Mouse (Mus musculus) kidney, embryonic 14.5 days (tissue): ENCODE measurements around the gene Cdkl3. TPM values are rescaled to one million over a fixed set of nuclear protein-coding genes. Genes with fewer than 3 reads are reported as not detected.

Source experiments
- ATAC-seq: fragments of 200-750 bp; cut with Nextera tagmentation; 2 replicates; pipeline ENCODE4 v1.8.0; 2017; ENCODE audit warnings: moderate number of reproducible peaks, mild to moderate bottlenecking, moderate TSS enrichment, moderate library complexity; ENCODE audit not compliant: low FRiP score, low TSS enrichment
- H3K27ac ChIP-seq: fragments of 300-500 bp; sonication (generic); 2 replicates; pipeline ENCODE4 v1.5.1; 2014; ENCODE audit warnings: low read depth, mild to moderate bottlenecking, low read length, moderate library complexity, mixed read lengths
- H3K27me3 ChIP-seq: fragments of 300-500 bp; sonication (generic); 2 replicates; pipeline ENCODE4 v1.6.1; 2014; ENCODE audit warnings: mild to moderate bottlenecking, low read length; ENCODE audit not compliant: control insufficient read depth, insufficient read depth
- H3K36me3 ChIP-seq: fragments of 300-500 bp; sonication (generic); 2 replicates; pipeline ENCODE4 v1.6.1; 2014; ENCODE audit warnings: low read length, mixed read lengths; ENCODE audit not compliant: control insufficient read depth, insufficient read depth
- H3K4me1 ChIP-seq: fragments of 300-500 bp; sonication (generic); 2 replicates; pipeline ENCODE4 v1.6.1; 2014; ENCODE audit warnings: low read length, mixed read lengths; ENCODE audit not compliant: control insufficient read depth, insufficient read depth
- H3K4me2 ChIP-seq: fragments of 300-500 bp; sonication (generic); replicated peaks from 2 replicates; pipeline ENCODE4 v1.6.1; 2014; ENCODE audit warnings: low read depth, mild to moderate bottlenecking, low read length
- H3K4me3 ChIP-seq: fragments of 300-500 bp; sonication (generic); 2 replicates; pipeline ENCODE4 v1.5.1; 2014; ENCODE audit warnings: mild to moderate bottlenecking, low read length
- H3K9ac ChIP-seq: fragments of 300-500 bp; sonication (generic); 2 replicates; pipeline ENCODE4 v1.6.1; 2014; ENCODE audit warnings: low read depth, mild to moderate bottlenecking, low read length, moderate library complexity
- H3K9me3 ChIP-seq: fragments of 300-500 bp; sonication (generic); 2 replicates; pipeline ENCODE4 v1.6.1; 2016; ENCODE audit warnings: low read length; ENCODE audit not compliant: control insufficient read depth
- WGBS: fragments of 180-500 bp; shearing (Covaris S2); extraction: QIAGEN DNeasy Blood & Tissue Kit; methylation state at CpG from one replicate; pipeline ENCODE4 v1.1.7; 2014; 5-methylcytosine and 5-hydroxymethylcytosine counted together
- polyA plus RNA-seq: library from polyadenylated mRNA; unstranded; fragments of >200 nt; fragmentation: Nextera tagmentation; extraction: Ambion mirVana; gene quantifications from 2 replicates; pipeline ENCODE4 v1.2.1, GENCODE M21; 2014

The Cdkl3 gene
- polyA plus RNA-seq, 1 experiment from 2014 or later, result 9.7 TPM

GRCm38 (mm10) chr11:52037659-52038058 lies 33.6 kb downstream of the Cdkl3 start:
- Histone ChIP-seq H3K4me1 (no peaks in the 10 kb centered on the region), H3K9ac (no peak overlapping the region), H3K27ac (no peak overlapping the region), H3K4me2 (no peak overlapping the region), H3K4me3 (no peak overlapping the region), H3K9me3 (no peaks in the 10 kb centered on the region), H3K27me3 (no peaks in the 10 kb centered on the region), H3K36me3 (no peaks in the 10 kb centered on the region)
- ATAC-seq, result no peak
- WGBS, result 80% methylated on average over 3 of the region's 3 CpGs

DNA sequence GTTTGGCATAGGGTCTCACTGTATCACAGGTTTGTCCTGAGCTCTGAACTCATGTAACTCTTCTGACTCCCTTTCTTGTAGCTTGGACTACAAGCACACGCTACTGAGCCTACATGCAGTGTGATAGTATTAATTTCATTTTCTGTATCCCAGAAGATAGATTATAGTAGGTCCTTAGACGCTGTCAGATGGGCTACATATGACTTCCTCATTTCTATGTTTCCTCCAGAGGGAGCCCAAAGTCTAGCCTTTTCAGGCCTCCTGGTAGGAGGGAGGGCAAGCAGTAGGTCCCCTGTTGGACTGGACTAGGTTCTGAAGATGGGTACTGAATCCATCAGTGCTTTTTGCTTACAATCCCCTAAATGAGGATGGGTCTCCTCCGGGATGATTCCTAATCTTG lies 39.2 kb downstream of the Cdkl3 start:
- H3K9me3 ChIP-seq, result no peaks in the 10 kb centered on the region

GRCm38 (mm10) chr11:52044156-52044555 lies 40.1 kb downstream of the Cdkl3 start:
- no peaks in the 10 kb centered on the region for H3K27me3 ChIP-seq
- no peak overlapping the region for H3K9ac ChIP-seq

More for the DNA sequence above, 39.2 kb downstream of the Cdkl3 start:
- no peak overlapping the region for H3K9ac ChIP-seq
- no peaks in the 10 kb centered on the region for H3K27me3 ChIP-seq
- no peaks in the 10 kb centered on the region for H3K4me1 ChIP-seq
- H3K36me3 ChIP-seq, result no peaks in the 10 kb centered on the region
- H3K4me2 ChIP-seq, result no peak overlapping the region
- H3K27ac ChIP-seq, result no peak overlapping the region
- no peak overlapping the region for H3K4me3 ChIP-seq
- no peak for ATAC-seq
- WGBS, result 89% methylated on average over 3 of the region's 3 CpGs

GRCm38 (mm10) chr11:52046446-52047165 lies 42.6 kb downstream of the Cdkl3 start:
- Histone ChIP-seq H3K27me3 (no peaks in the 10 kb centered on the region), H3K4me2 (no peak overlapping the region), H3K4me3 (no peak overlapping the region), H3K4me1 (no peaks in the 10 kb centered on the region), H3K27ac (no peak overlapping the region), H3K9ac (no peak overlapping the region), H3K36me3 (no peaks in the 10 kb centered on the region), H3K9me3 (no peaks in the 10 kb centered on the region)
- WGBS, result 35% methylated on average over 4 of the region's 4 CpGs
- ATAC-seq, result no peak

More at GRCm38 (mm10) chr11:52044156-52044555, 40.1 kb downstream of the Cdkl3 start:
- Histone ChIP-seq H3K4me2 (no peak overlapping the region), H3K9me3 (no peaks in the 10 kb centered on the region), H3K36me3 (no peaks in the 10 kb centered on the region), H3K4me1 (no peaks in the 10 kb centered on the region), H3K27ac (no peak overlapping the region), H3K4me3 (no peak overlapping the region)
- ATAC-seq, result no peak

DNA sequence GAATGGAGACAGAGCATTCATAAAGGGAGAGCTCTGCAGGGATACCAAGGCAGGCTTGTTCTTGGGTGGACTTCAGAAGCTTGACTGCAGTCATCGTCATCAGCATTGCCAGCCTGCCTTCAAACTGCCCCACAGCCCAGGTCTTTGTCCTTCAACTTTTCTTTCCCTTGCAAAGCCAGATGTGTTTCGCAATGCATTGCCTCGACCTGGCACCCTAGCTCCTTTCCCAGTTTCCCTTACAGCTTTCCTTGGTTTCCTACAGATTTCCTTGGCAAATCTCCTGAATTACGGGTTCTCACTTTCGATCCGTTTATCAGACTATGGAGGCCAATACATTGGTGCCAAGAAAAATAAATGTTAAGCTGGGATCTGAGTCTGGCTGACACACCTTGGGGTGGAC lies 49.4 kb downstream of the Cdkl3 start:
- Histone ChIP-seq H3K36me3 (no peaks in the 10 kb centered on the region), H3K9me3 (no peaks in the 10 kb centered on the region), H3K4me2 (no peak overlapping the region), H3K27me3 (no peaks in the 10 kb centered on the region), H3K9ac (no peak overlapping the region), H3K4me1 (no peaks in the 10 kb centered on the region), H3K27ac (no peak overlapping the region), H3K4me3 (no peak overlapping the region)
- no peak for ATAC-seq
- WGBS, result 81% methylated on average over 6 of the region's 6 CpGs

DNA sequence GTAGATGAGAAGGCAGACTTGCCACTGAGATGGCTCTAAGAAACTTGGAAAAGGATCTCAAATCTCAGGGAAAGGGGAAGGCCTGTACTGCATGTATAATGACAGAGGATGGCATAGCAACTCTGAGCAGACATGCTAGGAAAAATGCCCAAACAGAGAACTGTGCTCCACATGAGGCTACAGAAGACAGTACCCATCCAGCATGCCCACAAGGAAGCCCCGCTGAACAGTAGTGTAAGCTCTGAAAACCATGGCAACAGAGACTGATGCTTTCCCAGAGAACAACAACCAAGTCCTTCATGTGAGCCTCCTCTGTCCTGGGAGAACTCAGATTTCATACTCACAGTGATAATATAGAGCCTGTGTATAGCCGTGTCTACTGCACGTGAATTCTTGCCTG lies 50.7 kb downstream of the Cdkl3 start:
- 86% methylated on average over 3 of the region's 3 CpGs for WGBS
- Histone ChIP-seq H3K36me3 (no peaks in the 10 kb centered on the region), H3K27ac (no peak overlapping the region), H3K4me1 (no peaks in the 10 kb centered on the region), H3K4me2 (no peak overlapping the region), H3K4me3 (no peak overlapping the region), H3K9ac (no peak overlapping the region), H3K9me3 (no peaks in the 10 kb centered on the region), H3K27me3 (no peaks in the 10 kb centered on the region)
- no peak for ATAC-seq

- Histone ChIP-seq H3K27me3 (no peaks in the 10 kb centered on the region), H3K36me3 (no peaks in the 10 kb centered on the region), H3K9me3 (no peaks in the 10 kb centered on the region), H3K9ac (no peak overlapping the region), H3K27ac (no peak overlapping the region), H3K4me2 (no peak overlapping the region), H3K4me3 (no peak overlapping the region), H3K4me1 (no peaks in the 10 kb centered on the region)
- 73% methylated on average over 5 of the region's 5 CpGs for WGBS
- no peak for ATAC-seq
Observed at GRCm38 (mm10) chr11:52056198-52056597, 52.2 kb downstream of the Cdkl3 start.

- no peak overlapping the region for H3K4me3 ChIP-seq
- no peak overlapping the region for H3K4me2 ChIP-seq
- H3K36me3 ChIP-seq, result no peaks in the 10 kb centered on the region
- ATAC-seq, result no peak
- no peaks in the 10 kb centered on the region for H3K4me1 ChIP-seq
- 48% methylated on average over 5 of the region's 5 CpGs for WGBS
- H3K27ac ChIP-seq, result no peak overlapping the region
- H3K9me3 ChIP-seq, result no peaks in the 10 kb centered on the region
- H3K9ac ChIP-seq, result no peak overlapping the region
- H3K27me3 ChIP-seq, result no peaks in the 10 kb centered on the region
Observed at GRCm38 (mm10) chr11:52059001-52059400, 55.0 kb downstream of the Cdkl3 start.

GRCm38 (mm10) chr11:52060315-52060714 lies 56.3 kb downstream of the Cdkl3 start:
- Histone ChIP-seq H3K36me3 (no peaks in the 10 kb centered on the region), H3K27ac (no peak overlapping the region), H3K27me3 (no peaks in the 10 kb centered on the region), H3K9ac (no peak overlapping the region), H3K4me2 (no peak overlapping the region), H3K9me3 (no peaks in the 10 kb centered on the region), H3K4me1 (no peaks in the 10 kb centered on the region), H3K4me3 (no peak overlapping the region)
- no peak for ATAC-seq
- 92% methylated on average over 4 of the region's 4 CpGs for WGBS
